Mouse (Mus musculus) olfactory bulb, adult 2 months (tissue): Measurements from ENCODE around the gene Gemin7. TPM values are rescaled to one million over a fixed set of nuclear protein-coding genes. Genes with fewer than 3 reads are reported as not detected.
"Not testable (repeated sequence)": the region's sequence is repeated elsewhere in the genome, so short reads cannot be mapped to it uniquely, and the experiment has no call there.

Experiments used
- H3K27ac ChIP-seq: fragments of 200-500 bp; 2 replicates; pipeline ENCODE4 v1.5.1; 2012; ENCODE audit warnings: low read depth, low read length; ENCODE audit not compliant: insufficient read depth
- H3K4me1 ChIP-seq: fragments of 200-500 bp; 2 replicates; pipeline ENCODE4 v1.6.1; 2012; ENCODE audit warnings: low read length; ENCODE audit not compliant: control insufficient read depth, insufficient read depth
- H3K4me3 ChIP-seq: fragments of 200-500 bp; 2 replicates; pipeline ENCODE4 v1.5.1; 2012; ENCODE audit warnings: mild to moderate bottlenecking, low read depth, low read length, moderate library complexity; ENCODE audit not compliant: insufficient read depth
- CTCF ChIP-seq: fragments of 200-500 bp; IDR thresholded peaks from 2 replicates; pipeline ENCODE4 v1.5.1; 2012; ENCODE audit warnings: low read depth, mild to moderate bottlenecking, low read length, moderate library complexity; ENCODE audit not compliant: insufficient read depth
- POLR2A ChIP-seq: fragments of 200-500 bp; IDR thresholded peaks from 2 replicates; pipeline ENCODE4 v1.6.1; 2012; ENCODE audit warnings: mild to moderate bottlenecking, low read depth, low read length, moderate library complexity; ENCODE audit not compliant: insufficient read depth
- WGBS: fragments of 180-500 bp; shearing (Covaris S2); methylation state at CpG from one replicate; pipeline ENCODE4 v1.1.7; 2018; 5-methylcytosine and 5-hydroxymethylcytosine counted together
- polyA plus RNA-seq: library from polyadenylated mRNA; stranded (reverse); fragments of >200 nt; gene quantifications from 2 replicates; pipeline ENCODE4 v1.2.4, GENCODE M21; 2012; ENCODE audit warnings: low replicate concordance; ENCODE audit not compliant: missing spikeins, insufficient read depth, insufficient read length

Gene Gemin7
- polyA plus RNA-seq, 1 experiment: not detected

- no peak overlapping the region for H3K4me3 ChIP-seq
- peaks cover 9% of the 10 kb centered on the region for H3K4me1 ChIP-seq
- no peak for TF ChIP-seq POLR2A
- 83% methylated on average over 5 of the region's 5 CpGs for WGBS
- H3K27ac ChIP-seq: no peak overlapping the region
Observed at GRCm38 (mm10) chr7:19607291-19607690, 29.9 kb upstream of the Gemin7 start.

- peak overlapping the region; percentile 64 for H3K4me3 ChIP-seq
- H3K27ac ChIP-seq: not testable (repeated sequence)
- 53% methylated on average over 10 of the region's 10 CpGs for WGBS
- H3K4me1 ChIP-seq: peaks cover 18% of the 10 kb centered on the region
Observed at GRCm38 (mm10) chr7:19604606-19605214, 27.3 kb upstream of the Gemin7 start.

- Histone ChIP-seq H3K4me1 (peaks cover 20% of the 10 kb centered on the region), H3K27ac (0 out of 2 replicates have a peak within 1 kb of the TSS, but pooled peaks have one; percentile 1), H3K4me3 (peak within 1 kb of the TSS; percentile 64)
- TF ChIP-seq CTCF (no peak), POLR2A (peak; percentile 81)
- under 1% methylated on average over 57 of the region's 57 CpGs for WGBS
Observed at GRCm38 (mm10) chr7:19603849-19604605, 26.6 kb upstream of the Gemin7 start, which contains the start of gene Clasrp. TSS of gene Clasrp (minus strand) at chr7:19604486.

GRCm38 (mm10) chr7:19603055-19603454, 25.7 kb upstream of the Gemin7 start:
- TF ChIP-seq CTCF (no peak), POLR2A (no peak)
- H3K4me3 ChIP-seq: peak overlapping the region; percentile 15; the same call in 1 of the 2 replicates
- H3K27ac ChIP-seq: no peak overlapping the region
- H3K4me1 ChIP-seq: peaks cover 23% of the 10 kb centered on the region
- WGBS: 77% methylated on average over 12 of the region's 12 CpGs

GRCm38 (mm10) chr7:19600562-19600961, 23.2 kb upstream of the Gemin7 start:
- no peak overlapping the region for H3K27ac ChIP-seq
- H3K4me1 ChIP-seq: peaks cover 23% of the 10 kb centered on the region
- no peak overlapping the region for H3K4me3 ChIP-seq
- 22% methylated on average over 5 of the region's 5 CpGs for WGBS
- no peak for TF ChIP-seq POLR2A
- TF ChIP-seq CTCF: no peak

- no peak overlapping the region for H3K4me3 ChIP-seq
- TF ChIP-seq POLR2A (no peak), CTCF (no peak)
- no peak overlapping the region for H3K27ac ChIP-seq
- peaks cover 7% of the 10 kb centered on the region for H3K4me1 ChIP-seq
- WGBS: 89% methylated on average over 10 of the region's 10 CpGs
Observed at GRCm38 (mm10) chr7:19593061-19593730, 15.8 kb upstream of the Gemin7 start.

GRCm38 (mm10) chr7:19589917-19590316, 12.5 kb upstream of the Gemin7 start:
- TF ChIP-seq CTCF (no peak), POLR2A (no peak)
- Histone ChIP-seq H3K4me3 (no peak overlapping the region), H3K4me1 (peaks cover 6% of the 10 kb centered on the region), H3K27ac (no peak overlapping the region)
- WGBS: 46% methylated on average over 3 of the region's 3 CpGs

GRCm38 (mm10) chr7:19589207-19589606, 11.8 kb upstream of the Gemin7 start:
- TF ChIP-seq POLR2A (no peak), CTCF (no peak)

GRCm38 (mm10) chr7:19586269-19586668, 8.9 kb upstream of the Gemin7 start:
- 88% methylated on average over 46 of the region's 46 CpGs for WGBS
- TF ChIP-seq POLR2A (no peak), CTCF (no peak)
- Histone ChIP-seq H3K4me1 (peaks cover 6% of the 10 kb centered on the region), H3K27ac (no peak overlapping the region), H3K4me3 (no peak overlapping the region)

More at GRCm38 (mm10) chr7:19589207-19589606, 11.8 kb upstream of the Gemin7 start:
- Histone ChIP-seq H3K27ac (no peak overlapping the region), H3K4me3 (no peak overlapping the region), H3K4me1 (peaks cover 6% of the 10 kb centered on the region)
- 41% methylated on average over 3 of the region's 3 CpGs for WGBS
